Mouse (Mus musculus): ENCODE data around the gene 2410131K14Rik.

The 2410131K14Rik gene

GRCm38 (mm10) chr5:118261181-118261580, 16.2 kb downstream of the 2410131K14Rik start:
- DNase-seq (ENCODE audit: low read depth, low spot score), result no peak

- DNase-seq (ENCODE audit: low read depth, low spot score), result no peak
These were observed 17.4 kb downstream of the 2410131K14Rik start for GRCm38 (mm10) chr5:118262418-118262817.

GRCm38 (mm10) chr5:118264279-118264678, 19.3 kb downstream of the 2410131K14Rik start:
- no peak for DNase-seq (ENCODE audit: low read depth, low spot score)

- no peak for DNase-seq (ENCODE audit: low read depth, low spot score)
These were observed 20.3 kb downstream of the 2410131K14Rik start for GRCm38 (mm10) chr5:118265366-118265765.

- DNase-seq (ENCODE audit: low read depth, low spot score), result no peak
These were observed 21.3 kb downstream of the 2410131K14Rik start for GRCm38 (mm10) chr5:118266309-118266708.

GRCm38 (mm10) chr5:118268987-118269386, 24.0 kb downstream of the 2410131K14Rik start:
- DNase-seq (ENCODE audit: low read depth, low spot score), result peak; percentile 58

GRCm38 (mm10) chr5:118271449-118272110, 26.6 kb downstream of the 2410131K14Rik start:
- DNase-seq (ENCODE audit: low read depth, low spot score), result no peak

- DNase-seq (ENCODE audit: low read depth, low spot score), result no peak
These were observed 28.4 kb downstream of the 2410131K14Rik start for GRCm38 (mm10) chr5:118273446-118273845.

GRCm38 (mm10) chr5:118274546-118274945, 29.5 kb downstream of the 2410131K14Rik start:
- no peak for DNase-seq (ENCODE audit: low read depth, low spot score)

GRCm38 (mm10) chr5:118276281-118276680, 31.3 kb downstream of the 2410131K14Rik start:
- DNase-seq (ENCODE audit: low read depth, low spot score), result peak; percentile 78

GRCm38 (mm10) chr5:118276711-118277110, 31.7 kb downstream of the 2410131K14Rik start:
- DNase-seq (ENCODE audit: low read depth, low spot score), result no peak

GRCm38 (mm10) chr5:118277741-118278495, 32.9 kb downstream of the 2410131K14Rik start:
- no peak for DNase-seq (ENCODE audit: low read depth, low spot score)

- DNase-seq (ENCODE audit: low read depth, low spot score), result no peak
These were observed 46.4 kb downstream of the 2410131K14Rik start for GRCm38 (mm10) chr5:118291453-118291852.

GRCm38 (mm10) chr5:118292476-118292875, 47.4 kb downstream of the 2410131K14Rik start:
- DNase-seq (ENCODE audit: low read depth, low spot score), result no peak

- no peak for DNase-seq (ENCODE audit: low read depth, low spot score)
These were observed 49.2 kb downstream of the 2410131K14Rik start for GRCm38 (mm10) chr5:118294086-118294864.

GRCm38 (mm10) chr5:118294865-118295258, 49.8 kb downstream of the 2410131K14Rik start:
- DNase-seq (ENCODE audit: low read depth, low spot score), result no peak

- DNase-seq (ENCODE audit: low read depth, low spot score), result no peak
These were observed 52.3 kb downstream of the 2410131K14Rik start for GRCm38 (mm10) chr5:118297338-118297746.

GRCm38 (mm10) chr5:118299720-118300400, 54.8 kb downstream of the 2410131K14Rik start:
- peak; percentile 15 for DNase-seq (ENCODE audit: low read depth, low spot score)

GRCm38 (mm10) chr5:118302466-118303155, 57.6 kb downstream of the 2410131K14Rik start:
- no peak for DNase-seq (ENCODE audit: low read depth, low spot score)

- DNase-seq (ENCODE audit: low read depth, low spot score), result no peak
These were observed 60.1 kb downstream of the 2410131K14Rik start for GRCm38 (mm10) chr5:118304970-118305618.

Data from telencephalon, adult 2 months (tissue).